Mouse (Mus musculus): Measurements from ENCODE around the gene 5330417C22Rik.
"Not testable (repeated sequence)": the region's sequence is repeated elsewhere in the genome, so short reads cannot be mapped to it uniquely, and the experiment has no call there.

Gene 5330417C22Rik

GRCm38 (mm10) chr3:108536517-108537260 is at the start of gene 5330417C22Rik:
5330417C22Rik (minus strand) TSS chr3:108536536.
- DNase-seq (ENCODE audit: low spot score in 2 of 2) = peak; percentile 92

GRCm38 (mm10) chr3:108584580-108584979 is 48.2 kb upstream of the 5330417C22Rik start:
- DNase-seq (ENCODE audit: low spot score in 2 of 2) = no peak

- no peak for DNase-seq (ENCODE audit: low spot score in 2 of 2)
Measured at GRCm38 (mm10) chr3:108574018-108574417, 37.7 kb upstream of the 5330417C22Rik start.

- no peak for DNase-seq (ENCODE audit: low spot score in 2 of 2)
Measured at GRCm38 (mm10) chr3:108572309-108573010, 36.1 kb upstream of the 5330417C22Rik start.

GRCm38 (mm10) chr3:108571443-108572294 is 35.3 kb upstream of the 5330417C22Rik start, which contains the start of gene Taf13:
Taf13 (plus strand) TSS chr3:108571698.
- peak; percentile 92 to 98 for DNase-seq (ENCODE audit: low spot score in 2 of 2)

- DNase-seq (ENCODE audit: low spot score in 2 of 2) = no peak
Measured at GRCm38 (mm10) chr3:108570813-108571212, 34.5 kb upstream of the 5330417C22Rik start.

GRCm38 (mm10) chr3:108569636-108570035 is 33.3 kb upstream of the 5330417C22Rik start:
- not testable (repeated sequence) for DNase-seq (ENCODE audit: low spot score in 2 of 2)

- DNase-seq (ENCODE audit: low spot score in 2 of 2) = peak in 1 of 2 experiments; percentile 53
Measured at GRCm38 (mm10) chr3:108567990-108568877, 31.9 kb upstream of the 5330417C22Rik start.

GRCm38 (mm10) chr3:108563309-108563708 is 27.0 kb upstream of the 5330417C22Rik start:
- DNase-seq (ENCODE audit: low spot score in 2 of 2) = peak in 1 of 2 experiments; percentile 87

GRCm38 (mm10) chr3:108562777-108563271 is 26.5 kb upstream of the 5330417C22Rik start:
- no peak for DNase-seq (ENCODE audit: low spot score in 2 of 2)

- peak; percentile 95 to 97 for DNase-seq (ENCODE audit: low spot score in 2 of 2)
Measured at GRCm38 (mm10) chr3:108562133-108562730, 25.9 kb upstream of the 5330417C22Rik start, which contains the start of gene Tmem167b. Tmem167b (minus strand) TSS chr3:108562466.

GRCm38 (mm10) chr3:108557888-108558287 is 21.6 kb upstream of the 5330417C22Rik start:
- DNase-seq (ENCODE audit: low spot score in 2 of 2) = no peak

- DNase-seq (ENCODE audit: low spot score in 2 of 2) = peak; percentile 90 to 96
Measured at GRCm38 (mm10) chr3:108554587-108555312, 18.4 kb upstream of the 5330417C22Rik start.

- peak in 1 of 2 experiments; percentile 35 for DNase-seq (ENCODE audit: low spot score in 2 of 2)
Measured at GRCm38 (mm10) chr3:108554111-108554561, 17.8 kb upstream of the 5330417C22Rik start.

- DNase-seq (ENCODE audit: low spot score in 2 of 2) = no peak
Measured at GRCm38 (mm10) chr3:108542299-108542698, 6.0 kb upstream of the 5330417C22Rik start.

GRCm38 (mm10) chr3:108537303-108537702 is 967 bp upstream of the 5330417C22Rik start:
- DNase-seq (ENCODE audit: low spot score in 2 of 2) = peak; percentile 83 to 94

- DNase-seq (ENCODE audit: low spot score in 2 of 2) = peak in 1 of 2 experiments; percentile 27
Measured at GRCm38 (mm10) chr3:108535896-108536516, 330 bp downstream of the 5330417C22Rik start.

- no peak for DNase-seq (ENCODE audit: low spot score in 2 of 2)
Measured at GRCm38 (mm10) chr3:108533951-108534350, 2.4 kb downstream of the 5330417C22Rik start, which contains the start of gene 1700013F07Rik. 1700013F07Rik (plus strand) TSS chr3:108534150.
